Mouse (Mus musculus) adrenal gland, postnatal 4 days (tissue): ENCODE results near the gene Nemp2. TPM values are rescaled to one million over a fixed set of nuclear protein-coding genes. Genes with fewer than 3 reads are reported as not detected.
A peak's percentile ranks its signal among the peaks of the same experiment; 100 is the strongest.
"Not testable (repeated sequence)": the region's sequence is repeated elsewhere in the genome, so short reads cannot be mapped to it uniquely, and the experiment has no call there.

Source experiments
- DNase-seq, 2 experiments: peaks; one replicate each; pipeline ENCODE4 v3.0.0; 2021 to 2022; ENCODE audit warnings: low spot score in 2 of 2, mixed read lengths in 2 of 2
- total RNA-seq, 2 experiments: library from RNA; stranded (reverse); gene quantifications; 2 replicates each; pipeline ENCODE4 v1.2.3; 2021

Gene Nemp2
- total RNA-seq, 2 experiments from 2014 or later, result 9.2 to 9.8 TPM

GRCm38 (mm10) chr1:52652601-52653253 lies 22.2 kb downstream of the Nemp2 start:
- DNase-seq, result no peak

- no peak for DNase-seq
Observed at GRCm38 (mm10) chr1:52653366-52653765, 22.9 kb downstream of the Nemp2 start.

DNA sequence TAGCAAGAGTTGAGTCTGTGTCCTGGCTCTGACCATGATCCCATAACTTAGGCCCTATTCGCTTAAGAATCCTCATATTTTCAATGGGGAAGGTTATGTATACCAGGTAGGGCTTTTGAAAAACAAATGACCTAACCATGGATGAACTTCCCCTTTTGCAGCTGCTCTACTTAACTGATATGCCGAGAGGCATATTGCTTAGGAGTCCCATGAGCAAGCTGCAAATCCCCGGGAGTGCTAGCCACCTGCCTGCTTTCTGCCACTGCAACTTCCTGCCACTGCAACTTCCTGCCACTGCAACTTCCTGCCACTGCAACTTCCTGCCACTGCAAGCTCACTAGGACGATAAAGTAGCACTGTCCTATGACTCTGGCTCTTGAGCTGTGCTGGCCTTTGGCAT lies 24.6 kb downstream of the Nemp2 start:
- no peak for DNase-seq

DNA sequence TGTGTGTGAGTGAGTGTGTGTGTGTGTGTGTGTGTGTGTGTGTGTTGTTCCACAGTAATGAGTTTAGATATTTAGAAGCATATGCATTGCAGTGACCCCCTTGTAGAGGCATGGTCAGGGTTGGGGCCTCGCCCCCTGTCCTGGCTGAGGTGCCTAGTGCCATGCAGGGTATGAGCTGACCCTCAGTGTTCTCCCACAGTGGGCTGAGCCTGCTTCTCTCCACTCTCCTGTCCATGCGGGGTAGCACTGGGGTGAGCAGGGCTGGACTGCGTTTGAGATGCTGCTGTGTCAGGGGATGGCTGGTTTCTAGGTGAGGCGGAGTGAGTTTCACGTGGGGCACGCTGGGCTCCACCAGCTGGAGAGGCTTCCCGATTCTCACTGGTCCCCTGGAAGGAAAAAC lies 27.7 kb downstream of the Nemp2 start:
- DNase-seq, result no peak

- no peak for DNase-seq
Observed at GRCm38 (mm10) chr1:52660278-52660677, 29.8 kb downstream of the Nemp2 start.

- no peak for DNase-seq
Observed at GRCm38 (mm10) chr1:52660765-52661164, 30.3 kb downstream of the Nemp2 start.

DNA sequence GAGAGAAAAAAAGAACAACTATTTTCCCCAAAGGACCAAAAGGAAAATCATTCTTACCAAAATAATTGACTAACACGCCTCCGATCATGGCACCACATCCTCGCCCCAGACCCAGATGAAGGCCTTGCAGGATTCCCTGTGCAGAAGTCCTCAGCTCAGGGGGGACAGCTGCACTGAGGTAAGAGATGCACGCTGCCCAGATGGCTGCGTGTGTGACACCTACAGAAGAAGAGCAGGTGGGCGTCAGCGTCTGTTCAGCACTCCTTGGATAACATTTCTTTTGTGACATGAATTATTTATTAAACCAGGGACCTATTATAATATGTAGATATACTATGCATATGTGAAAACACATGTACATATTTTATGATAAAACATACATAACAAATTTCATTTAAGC lies 32.7 kb downstream of the Nemp2 start:
- no peak for DNase-seq

- no peak for DNase-seq
Observed at GRCm38 (mm10) chr1:52668743-52669323, 38.3 kb downstream of the Nemp2 start.

DNA sequence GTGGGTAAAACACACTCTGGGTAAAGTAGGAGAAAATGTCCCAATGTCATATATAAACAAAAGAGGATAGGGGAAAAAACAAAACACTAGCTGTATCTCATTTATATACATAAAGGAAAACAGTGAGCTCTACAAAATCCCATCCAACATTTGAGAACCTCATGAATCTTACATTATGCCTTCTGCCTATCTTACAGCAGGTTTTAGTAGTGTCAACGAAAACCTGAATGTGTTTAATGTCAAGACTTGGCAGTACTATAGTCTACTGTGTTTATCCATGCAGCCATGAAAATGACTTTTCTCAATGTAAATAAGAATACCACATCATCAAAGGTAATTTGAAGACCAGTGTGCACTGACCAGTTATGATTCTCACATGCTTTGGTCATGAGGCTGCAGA lies 39.4 kb downstream of the Nemp2 start:
- DNase-seq, result no peak

- no peak for DNase-seq
Observed at GRCm38 (mm10) chr1:52675561-52676551, 45.4 kb downstream of the Nemp2 start.

GRCm38 (mm10) chr1:52676621-52677020 lies 46.1 kb downstream of the Nemp2 start:
- peak in 1 of 2 experiments; percentile 12 for DNase-seq

DNA sequence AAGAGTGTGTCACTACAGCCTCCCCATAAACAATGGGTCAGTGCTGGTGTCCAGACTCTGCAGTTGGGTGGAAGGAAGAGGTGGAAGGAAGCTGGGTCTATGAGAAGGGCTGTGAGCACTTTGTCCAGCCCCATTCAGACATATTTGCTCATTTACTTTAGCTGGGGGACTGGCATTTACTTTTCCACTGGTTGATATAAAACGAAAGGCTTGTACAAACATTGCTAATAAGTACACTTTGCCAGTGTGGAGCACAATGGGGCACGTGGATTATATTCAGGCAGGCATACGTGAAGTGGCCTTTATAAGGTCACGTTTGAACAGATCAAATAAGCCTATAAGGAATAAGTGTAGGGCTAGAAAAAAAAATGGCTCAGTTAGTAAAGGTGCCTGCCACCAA lies 53.0 kb downstream of the Nemp2 start:
- DNase-seq, result no peak

GRCm38 (mm10) chr1:52687636-52688035 lies 57.1 kb downstream of the Nemp2 start:
- DNase-seq, result no peak

- not testable (repeated sequence) for DNase-seq
Observed at GRCm38 (mm10) chr1:52694456-52694855, 64.0 kb downstream of the Nemp2 start.

Other genes with a start within 250 kb of the Nemp2 start
- gene Nab1, start 130.0 kb upstream of the Nemp2 start, total RNA-seq, result 10 to 100 TPM; 50.6 to 54.3 TPM
- 10 to 100 TPM; 23.6 to 25.1 TPM for gene Mfsd6, start 96.8 kb downstream of the Nemp2 start, total RNA-seq
- gene Inpp1, start 187.0 kb downstream of the Nemp2 start, total RNA-seq, result 10 to 100 TPM; 26.1 to 26.3 TPM
- gene Hibch, start 214.2 kb downstream of the Nemp2 start, total RNA-seq, result 10 to 100 TPM; 46.3 to 53.0 TPM